Mouse (Mus musculus): ENCODE measurements around the gene 4930469K13Rik.

4930469K13Rik gene

DNA sequence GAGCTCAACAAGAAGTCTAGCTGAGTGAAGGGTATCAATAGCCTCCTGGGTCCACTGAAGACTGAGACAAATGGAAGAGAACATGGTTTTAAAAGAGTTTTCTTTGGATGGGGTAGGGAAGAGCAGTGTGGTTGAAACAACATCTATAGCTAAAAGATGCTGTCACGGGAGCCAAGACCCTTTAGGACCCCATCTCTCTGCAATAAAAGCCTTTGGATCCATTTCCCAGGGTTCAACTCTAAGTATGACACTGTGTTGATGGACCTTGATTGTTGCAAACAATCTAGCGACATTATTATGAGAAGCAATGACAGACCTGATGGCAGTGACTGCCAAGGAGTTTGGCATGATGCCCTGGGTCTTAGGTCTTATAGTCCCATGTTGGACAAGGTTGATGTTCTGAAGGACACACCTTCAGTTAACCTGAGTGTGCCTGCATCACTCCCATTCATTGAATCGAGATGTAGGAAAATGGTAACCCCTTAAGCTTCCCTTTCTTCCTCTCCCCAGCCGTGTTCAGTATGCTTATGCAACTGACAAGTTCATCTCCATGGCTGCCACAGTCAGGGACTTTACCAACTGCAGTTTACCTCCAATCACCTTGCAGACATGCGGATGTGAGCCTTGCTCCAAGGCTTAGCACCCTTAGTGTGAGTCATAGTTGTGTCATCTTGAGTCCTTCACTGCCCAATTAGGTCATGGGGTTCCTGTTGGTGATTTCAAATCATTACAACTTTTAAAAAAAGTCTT is 62.3 kb downstream of the 4930469K13Rik start:
- DNase-seq (ENCODE audit: low spot score) = no peak

- DNase-seq (ENCODE audit: low spot score) = no peak
Measured at GRCm38 (mm10) chr11:34034794-34035193, 63.6 kb downstream of the 4930469K13Rik start.

GRCm38 (mm10) chr11:34034008-34034505 is 64.3 kb downstream of the 4930469K13Rik start:
- DNase-seq (ENCODE audit: low spot score) = no peak

GRCm38 (mm10) chr11:34031015-34031805 is 67.1 kb downstream of the 4930469K13Rik start:
- DNase-seq (ENCODE audit: low spot score) = no peak

GRCm38 (mm10) chr11:34029658-34030057 is 68.7 kb downstream of the 4930469K13Rik start:
- no peak for DNase-seq (ENCODE audit: low spot score)

DNA sequence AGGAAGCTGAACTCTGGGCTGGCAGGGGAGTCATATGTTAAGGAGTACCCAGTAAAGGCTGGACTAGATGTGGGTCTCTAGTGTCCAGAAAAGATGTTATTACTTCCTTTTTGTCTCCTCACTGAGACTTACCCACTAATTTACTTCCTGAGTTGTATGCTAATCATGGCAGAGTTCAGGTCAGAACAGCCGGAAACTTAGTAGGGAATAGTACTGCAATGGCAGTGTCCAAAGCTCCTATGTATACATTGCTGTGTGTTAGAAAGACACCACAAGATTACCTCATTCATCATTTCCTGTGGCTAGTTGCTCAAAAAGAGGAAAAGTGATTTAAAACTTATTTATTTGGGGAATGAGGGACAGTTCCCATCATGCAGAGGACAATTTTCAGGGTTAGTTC is 73.3 kb downstream of the 4930469K13Rik start:
- no peak for DNase-seq (ENCODE audit: low spot score)

GRCm38 (mm10) chr11:34012007-34012652 is 86.2 kb downstream of the 4930469K13Rik start:
- DNase-seq (ENCODE audit: low spot score) = no peak

DNA sequence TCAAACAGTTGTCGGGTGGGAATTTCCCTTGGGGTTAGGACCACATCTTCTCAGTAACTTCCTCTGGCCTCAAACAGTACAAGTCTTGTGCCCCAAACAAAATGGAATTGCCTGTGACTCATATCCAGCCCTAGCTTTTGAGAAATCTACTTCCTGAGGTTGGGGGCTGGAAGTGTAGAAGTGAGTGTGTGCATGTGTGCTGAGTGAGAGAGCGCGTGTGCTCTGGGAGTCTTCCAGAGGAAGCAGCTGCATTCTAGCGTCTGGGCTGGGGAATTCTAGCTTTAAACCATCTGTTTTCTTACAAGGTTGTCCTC is 87.5 kb downstream of the 4930469K13Rik start:
- DNase-seq (ENCODE audit: low spot score) = no peak

DNA sequence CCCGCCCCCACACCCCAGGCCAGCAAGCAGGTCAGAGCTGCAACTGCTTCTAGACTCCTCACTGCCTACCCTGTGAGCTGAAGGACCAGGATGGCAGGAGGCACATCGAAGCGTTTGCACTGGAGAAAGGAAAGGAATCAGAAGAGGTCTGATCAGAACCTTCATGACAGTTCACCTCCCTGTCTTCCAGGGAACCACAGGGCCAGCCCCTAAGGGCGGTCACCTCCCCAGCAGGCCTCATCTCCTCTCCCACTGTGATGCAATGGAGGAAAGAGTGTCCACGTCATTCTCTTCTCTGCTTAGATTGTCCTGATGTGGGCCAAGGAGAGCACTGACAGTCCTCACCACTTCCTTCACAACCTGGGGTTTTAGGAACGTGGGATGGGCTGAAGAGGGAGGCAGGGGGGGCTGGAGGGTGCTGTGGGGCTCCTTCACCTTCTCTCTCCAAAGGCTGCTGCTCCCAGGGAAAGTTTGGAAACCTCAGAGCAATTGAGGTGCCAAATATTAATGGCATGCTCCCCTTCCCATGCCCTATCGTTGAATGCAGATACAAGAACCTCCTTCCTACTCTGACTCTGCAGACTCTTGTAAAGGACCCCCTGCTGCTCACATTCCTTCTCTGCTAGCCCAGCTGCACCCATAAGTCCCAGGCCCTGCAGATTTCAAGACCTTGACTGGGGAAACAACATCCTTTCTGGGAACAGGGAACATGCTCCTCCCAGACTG is 88.1 kb downstream of the 4930469K13Rik start:
- no peak for DNase-seq (ENCODE audit: low spot score)

DNA sequence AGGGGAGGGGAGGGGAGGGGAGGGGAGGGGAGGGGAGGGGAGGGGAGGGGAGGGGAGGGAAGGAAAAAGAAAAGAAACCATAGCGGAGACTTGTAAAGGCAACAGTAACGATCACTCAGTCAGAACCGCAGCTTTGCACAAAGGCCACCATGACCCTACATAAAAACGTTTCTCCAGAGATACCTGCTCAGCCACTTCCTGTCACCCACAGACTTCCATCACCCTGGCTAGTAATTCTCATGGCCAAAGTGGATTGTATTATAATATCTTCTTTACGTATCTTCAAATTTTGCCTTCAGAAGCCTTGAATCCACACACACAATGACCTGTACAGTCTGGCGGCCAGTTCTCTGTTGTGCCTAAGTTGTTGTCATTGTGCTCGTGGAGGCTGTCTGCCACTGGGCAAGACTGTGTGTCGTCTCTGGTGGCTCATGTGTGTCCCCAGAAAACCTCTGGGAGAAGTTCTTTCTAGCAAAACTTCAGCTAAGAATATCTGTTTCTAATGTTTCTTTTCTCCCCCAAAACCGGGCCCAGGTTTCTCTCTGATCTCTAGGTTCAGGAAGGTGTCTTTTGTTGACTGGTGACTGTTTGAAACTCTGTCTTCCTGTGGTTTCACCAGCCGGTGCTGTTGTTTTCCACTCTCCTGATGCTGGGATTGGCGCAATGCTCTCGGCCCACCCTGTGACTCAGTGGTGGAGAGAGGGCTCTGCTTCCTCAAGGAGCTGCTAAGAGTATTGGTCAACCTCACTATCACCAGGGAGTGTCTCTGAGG is 88.9 kb downstream of the 4930469K13Rik start:
- DNase-seq (ENCODE audit: low spot score) = no peak

DNA sequence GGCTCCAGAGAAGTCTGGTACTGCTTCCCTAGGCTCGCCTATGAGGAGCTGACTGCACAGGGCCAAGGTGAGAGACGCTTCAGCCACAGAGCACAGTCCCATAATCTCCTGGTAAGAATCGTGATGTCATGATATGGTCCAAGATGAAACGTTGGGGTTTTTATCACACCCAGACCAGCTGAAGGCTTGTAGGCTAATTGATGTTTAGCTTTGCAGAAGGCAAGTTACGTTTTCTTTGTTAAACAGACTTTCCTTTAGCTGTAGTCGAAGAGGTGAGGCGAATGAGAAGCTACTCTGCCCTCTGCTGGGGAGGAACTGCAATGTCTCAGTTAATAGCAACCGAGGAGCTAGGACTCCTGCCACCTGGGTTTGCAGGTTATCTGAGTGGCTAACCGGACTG is 89.7 kb downstream of the 4930469K13Rik start:
- DNase-seq (ENCODE audit: low spot score) = no peak

DNA sequence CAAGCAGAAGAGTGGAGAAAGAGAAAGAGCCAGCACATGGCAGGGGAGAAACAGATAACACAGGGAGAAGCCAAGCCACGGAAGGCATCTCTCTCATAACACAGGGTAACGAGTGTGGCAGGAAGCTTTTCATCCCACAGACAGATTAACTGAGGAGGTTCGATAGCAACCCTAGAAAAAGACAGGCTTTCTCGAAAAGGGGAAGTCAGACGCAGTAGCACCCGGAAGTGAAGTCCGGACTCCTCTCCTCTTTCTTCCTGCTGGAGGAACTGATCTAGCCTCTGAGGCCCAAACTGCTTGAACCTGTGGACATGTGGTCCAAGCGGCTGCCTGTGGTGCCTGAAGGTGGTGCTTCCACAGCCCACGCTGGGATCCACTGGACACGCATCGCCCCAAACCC is 90.1 kb downstream of the 4930469K13Rik start:
- no peak for DNase-seq (ENCODE audit: low spot score)

DNA sequence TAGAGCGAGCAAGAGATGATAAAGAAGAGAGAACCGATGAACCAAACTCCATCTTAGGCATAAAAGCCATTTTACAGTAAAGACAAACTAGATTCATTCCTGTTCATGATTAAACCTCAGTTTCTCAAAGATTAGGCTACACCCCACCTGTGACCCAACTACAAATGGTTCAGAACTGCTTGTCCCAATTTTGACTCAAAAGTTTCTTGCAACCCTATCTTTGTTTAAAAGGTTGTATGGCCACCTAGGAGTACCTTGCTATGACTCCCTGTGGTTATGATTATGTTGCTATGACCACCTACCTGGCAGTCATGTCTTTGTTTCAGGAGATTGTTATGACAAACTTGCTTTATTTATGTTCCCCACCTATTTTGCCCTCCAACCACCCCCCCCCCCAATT is 90.7 kb downstream of the 4930469K13Rik start:
- no peak for DNase-seq (ENCODE audit: low spot score)

DNA sequence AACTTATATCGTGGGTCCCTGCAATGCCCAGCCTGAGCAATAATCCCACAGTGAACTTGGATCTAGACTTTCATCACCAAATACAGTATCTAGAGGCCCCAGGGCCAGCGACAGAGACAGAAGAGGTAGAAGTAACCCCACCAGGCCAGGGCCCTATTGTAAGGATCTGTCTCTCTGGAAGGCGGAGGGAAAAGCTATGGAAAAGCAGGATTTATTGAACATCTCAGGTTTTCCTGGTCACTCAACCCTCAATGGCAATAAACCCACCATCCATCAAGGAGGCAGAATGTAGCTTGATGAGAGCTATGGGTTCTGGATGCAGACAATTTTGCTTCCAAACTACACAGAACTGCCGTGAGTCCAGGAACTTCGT is 95.8 kb downstream of the 4930469K13Rik start:
- no peak for DNase-seq (ENCODE audit: low spot score)

GRCm38 (mm10) chr11:34001938-34002592 is 96.3 kb downstream of the 4930469K13Rik start:
- DNase-seq (ENCODE audit: low spot score) = peak; percentile 42

DNA sequence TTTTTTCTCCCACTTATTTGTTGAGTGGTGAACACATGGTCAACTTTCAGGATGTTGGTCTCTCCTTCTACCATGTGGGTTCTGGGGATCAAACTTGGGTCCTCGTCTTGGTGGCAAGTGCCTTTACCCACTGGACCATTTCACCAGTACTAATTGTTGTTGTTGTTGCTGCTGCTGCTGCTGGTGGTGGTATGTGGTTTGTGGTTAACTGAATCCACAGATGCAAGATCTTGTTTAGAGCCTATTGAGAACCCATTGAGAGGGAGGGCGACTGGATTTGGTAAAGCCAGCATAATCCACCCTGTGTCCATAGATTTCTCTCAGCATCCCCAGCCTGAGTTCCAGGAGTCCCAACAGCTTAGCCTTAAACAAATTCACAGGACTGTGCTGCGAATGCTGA is 97.9 kb downstream of the 4930469K13Rik start:
- DNase-seq (ENCODE audit: low spot score) = no peak

GRCm38 (mm10) chr11:33998244-33998643 is 100.1 kb downstream of the 4930469K13Rik start:
- DNase-seq (ENCODE audit: low spot score) = no peak

DNA sequence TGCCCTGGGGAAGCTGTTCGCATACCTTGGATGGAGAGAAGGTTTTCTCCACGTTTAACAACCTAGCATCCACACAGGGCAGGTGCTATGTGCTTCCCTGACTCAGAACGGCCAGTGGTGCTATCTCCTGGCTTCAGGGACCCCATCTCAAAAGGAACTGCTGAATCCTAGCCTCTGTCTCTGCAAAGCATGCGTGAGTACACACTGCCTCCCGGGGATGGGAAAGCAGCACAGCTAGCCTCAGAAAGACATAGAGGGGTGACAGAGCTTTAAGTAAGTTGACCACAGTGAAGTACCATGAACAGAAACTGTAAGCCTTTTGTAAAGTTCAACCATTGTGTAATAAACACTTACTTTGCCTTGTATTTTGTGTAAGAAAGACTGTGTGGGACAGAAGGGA is 104.9 kb downstream of the 4930469K13Rik start:
- DNase-seq (ENCODE audit: low spot score) = no peak

DNA sequence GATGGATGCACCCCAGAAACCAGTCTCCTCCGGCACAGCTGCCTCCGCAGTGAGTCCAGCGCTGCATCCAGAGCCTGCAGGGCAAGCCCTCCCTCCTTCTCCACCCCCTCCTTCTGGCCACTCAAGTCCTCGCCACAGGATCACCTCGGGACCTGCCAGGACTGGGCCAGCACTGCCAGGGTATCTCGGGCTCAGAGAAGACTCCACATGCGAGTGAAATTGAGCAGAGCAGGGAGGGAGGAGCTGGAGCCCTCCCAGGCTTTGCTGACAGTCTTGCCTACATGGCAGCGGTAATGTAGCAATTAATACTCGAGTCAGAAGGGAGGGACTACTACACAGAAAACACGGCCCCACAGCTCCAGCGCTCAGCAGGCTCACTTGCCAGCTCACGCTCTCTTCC is 105.4 kb downstream of the 4930469K13Rik start, which contains the start of gene Kcnip1:
Kcnip1 (minus strand) TSS at position 215 of the 400 bp plus-strand sequence.
- no peak for DNase-seq (ENCODE audit: low spot score)

GRCm38 (mm10) chr11:33990002-33990401 is 108.4 kb downstream of the 4930469K13Rik start:
- DNase-seq (ENCODE audit: low spot score) = no peak

DNA sequence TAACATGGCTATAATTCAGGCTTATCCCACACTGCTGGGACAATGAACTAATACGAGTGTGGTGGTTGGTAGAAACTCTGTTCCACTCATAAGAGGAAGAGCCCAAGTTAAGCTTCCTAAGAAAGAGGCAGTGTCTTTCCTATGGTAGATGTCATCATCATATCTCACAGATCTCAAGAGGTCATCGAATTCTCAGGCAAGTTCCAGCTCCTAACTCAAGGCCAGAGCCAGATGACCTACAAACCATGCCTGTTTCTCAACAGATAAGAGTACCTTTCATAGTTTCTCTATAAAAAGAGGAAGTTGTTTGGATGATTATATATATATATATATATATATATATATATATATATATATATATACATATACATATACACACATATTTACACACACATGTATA is 111.8 kb downstream of the 4930469K13Rik start:
- DNase-seq (ENCODE audit: low spot score) = no peak

Data from adipocyte (in vitro differentiated cells).